Mouse (Mus musculus) intestine, postnatal 0 days (tissue): ENCODE results near the gene Xpnpep1. TPM values are rescaled to one million over a fixed set of nuclear protein-coding genes. Genes with fewer than 3 reads are reported as not detected.
A peak's percentile ranks its signal among the peaks of the same experiment; 100 is the strongest.

Source experiments
- ATAC-seq: fragments of 200-750 bp; cut with Nextera tagmentation; 2 replicates; pipeline ENCODE4 v1.8.0; 2017; ENCODE audit warnings: mild to moderate bottlenecking, moderate TSS enrichment, moderate library complexity
- H3K27ac ChIP-seq: fragments of 300-500 bp; sonication (generic); 2 replicates; pipeline ENCODE4 v1.5.1; 2014; ENCODE audit warnings: mild to moderate bottlenecking, low read depth, low read length, moderate library complexity
- H3K27me3 ChIP-seq: fragments of 300-500 bp; sonication (generic); replicated peaks from 2 replicates; pipeline ENCODE4 v1.6.1; 2014; ENCODE audit warnings: low read length, mixed read lengths; ENCODE audit not compliant: control insufficient read depth, insufficient read depth
- H3K36me3 ChIP-seq: fragments of 300-500 bp; sonication (generic); 2 replicates; pipeline ENCODE4 v1.6.1; 2014; ENCODE audit warnings: mild to moderate bottlenecking, moderate library complexity; ENCODE audit not compliant: control insufficient read depth, insufficient read depth
- H3K4me1 ChIP-seq: fragments of 300-500 bp; sonication (generic); replicated peaks from 2 replicates; pipeline ENCODE4 v1.6.1; 2014; ENCODE audit warnings: antibody characterized with exemption, low read length, mixed read lengths; ENCODE audit not compliant: control insufficient read depth, insufficient read depth
- H3K4me2 ChIP-seq: fragments of 300-500 bp; sonication (generic); replicated peaks from 2 replicates; pipeline ENCODE4 v1.6.1; 2014; ENCODE audit warnings: low read depth, mild to moderate bottlenecking, moderate library complexity
- H3K4me3 ChIP-seq: fragments of 300-500 bp; sonication (generic); 2 replicates; pipeline ENCODE4 v1.5.1; 2014; ENCODE audit warnings: low read depth, low read length
- H3K9ac ChIP-seq: fragments of 300-500 bp; sonication (generic); 2 replicates; pipeline ENCODE4 v1.6.1; 2014; ENCODE audit warnings: mild to moderate bottlenecking, low read depth, low read length
- H3K9me3 ChIP-seq: fragments of 300-500 bp; sonication (generic); 2 replicates; pipeline ENCODE4 v1.6.1; 2016; ENCODE audit warnings: mixed run types; ENCODE audit not compliant: control insufficient read depth
- CTCF ChIP-seq: sonication (generic); IDR thresholded peaks from 2 replicates; pipeline ENCODE4 v1.5.1; 2016; ENCODE audit warnings: low read depth, mild to moderate bottlenecking, control low read depth, antibody characterized with exemption, moderate library complexity
- WGBS: fragments of 180-500 bp; shearing (Covaris S2); extraction: QIAGEN DNeasy Blood & Tissue Kit; methylation state at CpG from one replicate; pipeline ENCODE4 v1.1.7; 2014; 5-methylcytosine and 5-hydroxymethylcytosine counted together
- polyA plus RNA-seq: library from polyadenylated mRNA; unstranded; fragments of >200 nt; fragmentation: Nextera tagmentation; extraction: Ambion mirVana; gene quantifications from 2 replicates; pipeline ENCODE4 v1.2.1, GENCODE M21; 2015

Xpnpep1 gene
- polyA plus RNA-seq, 1 experiment from 2014 or later, result 333 TPM

DNA sequence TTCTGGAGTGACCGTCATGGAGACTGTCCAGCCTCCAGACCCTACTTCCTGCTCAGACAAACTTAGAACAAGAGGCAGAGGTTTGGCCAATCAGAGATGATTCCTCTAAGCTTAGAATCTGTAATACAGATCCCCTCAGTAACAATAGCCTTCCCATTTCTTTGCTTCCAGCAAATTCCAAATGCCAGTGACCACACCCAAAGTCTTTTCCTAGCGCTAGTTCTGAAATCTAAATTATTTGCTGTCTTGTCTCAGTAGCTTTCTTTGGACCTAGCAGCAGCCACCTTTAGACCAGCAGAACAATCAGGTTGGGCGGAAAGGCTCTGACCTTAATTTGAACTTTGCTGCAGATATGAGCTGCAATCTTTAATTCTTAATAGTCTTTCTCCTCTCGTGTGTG, 30.9 kb upstream of the Xpnpep1 start:
- Histone ChIP-seq H3K9ac (no peak overlapping the region), H3K27ac (no peak overlapping the region), H3K27me3 (no peaks in the 10 kb centered on the region), H3K4me3 (no peak overlapping the region), H3K4me1 (no peaks in the 10 kb centered on the region), H3K36me3 (no peaks in the 10 kb centered on the region), H3K4me2 (no peak overlapping the region), H3K9me3 (no peaks in the 10 kb centered on the region)
- no peak for TF ChIP-seq CTCF
- 22% methylated on average over 4 of the region's 4 CpGs for WGBS
- no peak for ATAC-seq

DNA sequence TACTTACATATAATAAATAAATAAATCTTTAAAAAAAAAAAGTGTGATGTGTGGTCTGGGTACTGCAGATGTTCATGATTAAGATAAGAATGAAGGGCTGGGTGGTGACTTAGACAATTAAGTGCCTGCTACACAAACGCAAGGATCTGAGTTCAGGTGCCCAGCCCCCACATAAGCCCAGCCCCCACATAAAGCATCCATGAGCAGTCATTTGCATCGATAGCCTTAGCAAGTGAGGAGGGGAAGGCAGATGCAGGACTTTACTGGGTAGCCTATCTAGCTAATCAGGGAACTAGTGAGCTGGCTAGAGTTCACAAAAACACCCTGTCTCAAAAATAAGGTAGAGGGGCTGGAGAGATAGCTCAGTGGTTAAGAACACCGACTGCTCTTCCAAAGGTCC, 29.4 kb upstream of the Xpnpep1 start:
- Histone ChIP-seq H3K4me2 (no peak overlapping the region), H3K4me1 (no peaks in the 10 kb centered on the region), H3K36me3 (no peaks in the 10 kb centered on the region), H3K9ac (no peak overlapping the region), H3K4me3 (no peak overlapping the region), H3K27me3 (no peaks in the 10 kb centered on the region), H3K9me3 (no peaks in the 10 kb centered on the region), H3K27ac (no peak overlapping the region)
- 74% methylated on average over 3 of the region's 3 CpGs for WGBS
- no peak for ATAC-seq
- no peak for TF ChIP-seq CTCF

GRCm38 (mm10) chr19:53066934-53067333, 26.9 kb upstream of the Xpnpep1 start:
- H3K27me3 ChIP-seq, result no peaks in the 10 kb centered on the region
- TF ChIP-seq CTCF, result no peak
- 0 out of 2 replicates have a peak overlapping the region, but pooled peaks have one; percentile 17 for H3K4me2 ChIP-seq
- no peak overlapping the region for H3K4me3 ChIP-seq
- H3K36me3 ChIP-seq, result no peaks in the 10 kb centered on the region
- H3K27ac ChIP-seq, result no peak overlapping the region
- ATAC-seq, result peak; percentile 26; the same call in 1 of the 2 replicates
- no peak overlapping the region for H3K9ac ChIP-seq
- 55% methylated on average over 10 of the region's 10 CpGs for WGBS
- H3K9me3 ChIP-seq, result no peaks in the 10 kb centered on the region
- no peaks in the 10 kb centered on the region for H3K4me1 ChIP-seq

DNA sequence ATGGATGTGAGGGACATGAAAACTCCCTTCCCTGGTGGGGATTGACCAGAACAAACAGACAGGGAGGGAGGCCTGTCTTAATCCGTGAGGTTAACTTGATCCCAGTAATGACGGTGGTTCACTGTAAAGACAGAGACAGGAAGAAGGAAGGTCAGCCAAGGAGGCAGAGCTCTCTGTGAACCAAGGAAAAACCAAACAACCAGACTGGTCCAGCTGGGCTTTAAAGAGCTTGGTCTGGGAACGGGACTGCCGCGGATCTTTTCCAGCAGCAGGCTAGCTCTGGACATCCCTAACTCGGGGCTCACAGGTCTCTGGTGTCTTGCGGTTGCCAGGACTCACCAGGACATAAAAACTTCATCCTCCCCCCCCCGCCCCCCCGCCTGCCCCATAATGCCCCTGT, 26.5 kb upstream of the Xpnpep1 start:
- 0 out of 2 replicates have a peak overlapping the region, but pooled peaks have one; percentile 17 for H3K4me2 ChIP-seq
- H3K27me3 ChIP-seq, result no peaks in the 10 kb centered on the region

DNA sequence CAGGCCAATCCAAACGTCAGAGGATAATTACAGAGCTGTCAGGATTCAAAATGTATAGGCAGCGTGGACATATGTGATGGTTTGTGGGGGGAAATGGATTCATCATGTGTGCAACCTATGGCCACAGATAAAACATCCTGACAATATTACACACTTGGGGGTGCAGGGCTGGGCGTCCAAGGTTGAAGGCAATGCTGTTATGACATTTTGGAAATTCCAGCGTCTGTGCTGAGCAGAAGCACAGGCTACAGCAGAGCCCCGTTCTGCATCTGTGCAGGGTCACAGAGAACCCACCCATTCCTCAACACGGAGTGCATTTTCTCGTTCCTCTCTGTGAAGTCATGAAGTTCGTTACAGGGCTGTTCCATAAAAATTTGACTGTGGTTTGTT, 25.0 kb upstream of the Xpnpep1 start:
- H3K4me1 ChIP-seq, result no peaks in the 10 kb centered on the region
- no peak overlapping the region for H3K4me3 ChIP-seq
- 63% methylated on average over 8 of the region's 8 CpGs for WGBS
- TF ChIP-seq CTCF, result no peak
- no peaks in the 10 kb centered on the region for H3K27me3 ChIP-seq
- ATAC-seq, result no peak
- H3K9me3 ChIP-seq, result no peaks in the 10 kb centered on the region
- no peak overlapping the region for H3K9ac ChIP-seq
- H3K27ac ChIP-seq, result no peak overlapping the region
- no peaks in the 10 kb centered on the region for H3K36me3 ChIP-seq
- H3K4me2 ChIP-seq, result no peak overlapping the region

More for the DNA sequence above, 26.5 kb upstream of the Xpnpep1 start:
- Histone ChIP-seq H3K36me3 (no peaks in the 10 kb centered on the region), H3K27ac (no peak overlapping the region), H3K4me1 (no peaks in the 10 kb centered on the region), H3K4me3 (no peak overlapping the region), H3K9ac (no peak overlapping the region), H3K9me3 (no peaks in the 10 kb centered on the region)
- no peak for ATAC-seq
- no peak for TF ChIP-seq CTCF
- 38% methylated on average over 9 of the region's 9 CpGs for WGBS

DNA sequence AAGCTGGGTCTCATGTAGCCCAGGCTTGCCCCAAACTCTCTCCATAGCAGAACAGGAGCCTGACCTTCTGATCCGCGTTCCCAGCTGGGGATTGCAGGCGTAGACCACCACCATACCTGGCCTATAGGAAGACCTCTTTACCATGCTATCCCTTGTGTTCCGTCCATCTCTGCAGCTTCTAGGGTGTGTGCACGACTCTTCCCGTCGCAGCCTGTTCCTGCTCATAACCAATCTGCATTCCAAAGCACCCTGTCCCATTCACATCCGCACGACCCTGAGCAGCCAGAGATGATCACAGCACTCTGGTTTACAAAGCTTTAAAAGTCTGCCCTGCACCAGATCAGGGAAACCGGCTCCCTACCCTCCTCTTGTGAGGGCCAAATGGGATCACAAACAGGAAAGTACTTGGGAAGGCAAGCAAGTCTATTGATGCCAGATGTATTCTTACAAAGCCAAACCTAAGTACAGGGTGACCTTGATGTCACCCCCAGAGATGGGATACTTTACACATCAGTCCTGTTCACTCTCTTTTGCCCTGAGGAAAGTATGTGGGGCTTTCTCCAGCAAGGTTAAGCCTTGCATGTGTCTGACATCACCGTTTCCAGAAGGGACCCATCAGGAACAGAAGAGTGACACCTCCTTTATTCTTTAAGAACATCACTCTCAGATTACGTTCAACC, 24.4 kb upstream of the Xpnpep1 start:
- Histone ChIP-seq H3K9ac (no peak overlapping the region), H3K36me3 (no peaks in the 10 kb centered on the region), H3K27me3 (no peaks in the 10 kb centered on the region), H3K27ac (no peak overlapping the region), H3K4me2 (no peak overlapping the region), H3K9me3 (no peaks in the 10 kb centered on the region), H3K4me1 (0 out of 2 replicates have a peak, but pooled peaks cover 4% of the 10 kb centered on the region), H3K4me3 (no peak overlapping the region)
- 77% methylated on average over 12 of the region's 12 CpGs for whole genome bisulfite sequencing
- ATAC-seq, result no peak
- no peak for TF ChIP-seq CTCF
